Mouse (Mus musculus) hematopoietic stem cell, adult 5-6 weeks (primary cell): ENCODE data around the gene Dnajc1. TPM values are rescaled to one million over a fixed set of nuclear protein-coding genes. Genes with fewer than 3 reads are reported as not detected.

Experiments used
- ATAC-seq, 2 experiments: fragments of 125-278 bp in 1 of 2; replicated peaks in 1 of 2; 2 replicates each; pipeline ENCODE4 v1.8.0; 2016 to 2017; ENCODE audit warnings: inconsistent platforms in 2 of 2, mild to moderate bottlenecking in 2 of 2, moderate number of reproducible peaks in 2 of 2, low read depth in 1 of 2, moderate TSS enrichment in 1 of 2; ENCODE audit not compliant: low FRiP score in 2 of 2, poor library complexity in 2 of 2, severe bottlenecking in 2 of 2, insufficient read depth in 1 of 2, low TSS enrichment in 1 of 2
- total RNA-seq: library from RNA; stranded (forward); fragments of 172-1452, 232-1000 nt; gene quantifications from 2 replicates; pipeline ENCODE4 v1.2.3, GENCODE M21; 2017

Gene Dnajc1
- total RNA-seq, 1 experiment from 2014 or later: 103 TPM

DNA sequence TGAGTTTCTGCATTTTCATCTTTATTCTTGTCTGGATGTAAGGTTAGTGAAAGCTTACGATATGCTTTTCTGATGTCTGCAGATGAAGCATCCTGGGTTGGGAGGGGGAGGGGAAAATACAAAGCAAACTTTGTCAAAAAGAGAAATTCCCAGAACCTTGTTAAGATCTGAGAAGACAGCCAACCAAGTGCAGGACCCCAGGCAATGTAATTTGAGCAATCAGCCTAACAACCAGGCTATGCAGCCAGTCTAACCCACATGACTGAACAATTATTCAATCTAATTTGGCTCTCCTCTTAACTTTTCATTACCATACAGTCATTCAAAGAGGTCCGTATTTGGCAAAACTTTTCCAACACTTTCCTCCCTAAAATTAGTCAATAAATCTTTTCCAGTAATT, 75.7 kb downstream of the Dnajc1 start:
- no peak for ATAC-seq

DNA sequence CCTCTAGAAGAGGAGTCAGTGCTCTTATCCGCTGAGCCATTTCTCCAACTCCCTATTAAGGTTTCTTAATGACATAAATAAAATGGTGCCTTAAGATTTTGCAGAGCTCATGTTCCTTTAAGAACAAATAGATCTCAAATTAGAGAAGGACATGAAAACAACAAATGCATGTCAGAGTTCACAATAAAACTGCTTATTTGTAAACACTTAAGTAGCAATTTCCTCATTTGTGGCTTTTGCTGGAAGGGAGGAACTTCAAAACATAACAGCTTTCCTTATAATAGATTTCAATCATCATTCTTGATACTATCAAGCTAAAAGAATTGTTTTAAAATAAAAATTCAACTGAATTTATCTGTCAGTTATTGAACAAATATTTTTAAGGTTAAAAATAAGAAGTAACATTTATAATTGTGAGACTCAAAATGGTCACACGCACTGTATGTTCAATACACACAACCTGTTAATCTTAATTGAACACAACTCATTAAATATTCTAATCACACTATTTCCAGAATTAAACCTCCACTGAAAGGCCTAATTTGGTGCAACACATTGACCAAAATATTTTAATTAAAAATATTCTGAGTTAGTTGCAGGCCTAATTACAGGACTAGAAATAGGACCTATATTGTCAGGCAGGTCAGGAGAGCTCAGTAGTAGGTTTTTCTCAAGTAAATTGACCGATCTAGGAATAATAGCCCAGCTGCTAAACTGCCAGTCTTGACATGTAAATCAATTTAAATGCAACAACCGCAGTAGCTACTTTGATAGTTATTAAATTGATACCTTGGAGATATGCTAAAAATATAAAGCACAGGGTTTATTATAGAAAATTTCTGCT, 82.1 kb downstream of the Dnajc1 start:
- no peak for ATAC-seq

DNA sequence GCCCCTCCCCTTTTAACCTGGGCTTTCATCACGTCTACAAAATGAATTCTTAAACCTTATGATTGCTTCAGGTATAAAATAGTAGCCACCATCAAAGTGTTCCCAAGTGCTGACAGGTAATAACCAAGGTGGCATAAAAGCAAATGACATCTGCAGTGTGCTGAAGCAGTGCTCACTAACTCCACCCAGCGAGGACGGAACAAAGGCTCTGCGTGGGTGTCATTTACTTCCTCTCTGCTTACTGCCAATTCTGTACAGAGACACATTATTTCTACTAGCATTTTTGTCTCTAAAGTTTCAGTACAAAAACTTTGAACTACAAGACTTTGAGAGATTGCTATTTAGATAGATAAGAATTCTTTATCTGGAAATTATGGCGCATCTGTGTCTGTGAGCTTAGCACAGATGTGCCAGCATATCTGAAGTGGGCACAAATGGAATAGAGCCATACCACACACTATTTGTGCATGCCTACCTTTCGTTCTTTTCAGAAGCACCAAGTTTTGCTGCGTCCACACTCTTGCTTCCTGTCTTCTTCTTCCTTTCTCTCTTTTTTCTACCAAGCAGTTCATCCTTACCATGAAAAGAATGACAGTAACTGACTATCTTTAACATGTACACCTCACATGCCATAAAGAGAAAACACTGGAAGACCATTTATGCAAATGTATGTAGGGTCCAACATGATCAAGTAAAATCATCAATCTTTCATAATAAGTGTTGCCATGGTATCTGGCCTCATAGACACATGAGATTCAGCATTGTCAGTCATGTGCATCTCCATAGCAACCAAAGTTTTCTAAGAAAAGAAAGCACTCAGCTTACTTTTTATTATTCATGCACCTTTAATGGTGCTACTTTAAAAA, 85.0 kb downstream of the Dnajc1 start:
- ATAC-seq: no peak

DNA sequence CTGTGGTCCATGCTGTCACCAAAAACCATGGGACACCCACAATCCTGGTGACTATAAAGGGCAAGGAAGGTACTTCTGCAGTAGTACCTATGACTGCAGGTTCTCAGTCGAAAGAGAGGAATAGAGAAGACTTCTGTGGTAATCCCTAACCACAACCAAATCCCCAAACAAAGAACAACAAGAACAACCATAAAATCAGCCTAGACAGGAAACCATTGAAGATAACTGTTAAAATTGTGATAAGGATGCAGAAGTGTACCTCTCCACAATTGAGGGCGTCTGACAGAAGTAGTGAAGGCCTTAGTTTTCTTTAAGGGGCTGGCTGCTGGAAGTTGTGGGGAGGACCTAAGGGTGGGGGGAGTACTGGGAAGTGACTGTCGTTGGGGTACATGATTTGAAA, 91.7 kb downstream of the Dnajc1 start:
- ATAC-seq: no peak

DNA sequence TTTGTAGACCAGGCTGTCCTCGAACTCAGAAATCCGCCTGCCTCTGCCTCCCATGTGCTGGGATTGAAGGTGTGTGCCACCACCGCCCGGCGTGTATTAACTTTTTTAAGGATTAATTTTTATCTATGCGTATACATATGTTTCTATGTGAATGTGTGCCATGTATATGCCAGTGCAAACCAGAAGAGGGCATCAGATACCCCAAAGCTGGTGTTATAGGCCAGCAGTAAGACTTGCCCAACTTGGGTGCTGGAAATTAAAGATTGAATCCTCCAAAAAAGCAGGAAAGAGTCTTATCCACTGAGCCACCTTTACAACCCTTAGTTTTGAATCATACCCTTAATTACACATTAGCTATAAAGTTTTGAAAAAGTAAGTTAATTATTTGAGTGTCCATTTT, 107.5 kb downstream of the Dnajc1 start:
- no peak for ATAC-seq

DNA sequence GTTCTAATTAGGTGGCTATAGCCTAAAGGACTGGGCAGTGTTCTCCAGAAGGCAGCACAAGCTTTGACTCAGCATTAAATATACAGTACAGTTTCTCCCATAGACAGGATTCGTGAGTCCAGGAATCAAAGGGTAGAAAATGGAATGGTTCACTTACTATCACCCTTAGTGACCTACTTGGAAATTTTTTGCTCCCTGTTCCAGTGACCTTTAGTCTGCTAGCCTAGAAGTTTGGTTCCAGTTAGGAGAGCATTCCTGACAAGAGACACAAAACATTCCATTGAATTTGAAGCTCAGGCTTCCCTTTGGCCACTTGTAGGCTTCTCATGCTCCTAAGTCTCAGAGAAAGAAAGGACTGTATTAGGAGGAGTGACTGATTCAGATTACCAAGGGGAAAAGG, 126.9 kb downstream of the Dnajc1 start:
- no peak for ATAC-seq

DNA sequence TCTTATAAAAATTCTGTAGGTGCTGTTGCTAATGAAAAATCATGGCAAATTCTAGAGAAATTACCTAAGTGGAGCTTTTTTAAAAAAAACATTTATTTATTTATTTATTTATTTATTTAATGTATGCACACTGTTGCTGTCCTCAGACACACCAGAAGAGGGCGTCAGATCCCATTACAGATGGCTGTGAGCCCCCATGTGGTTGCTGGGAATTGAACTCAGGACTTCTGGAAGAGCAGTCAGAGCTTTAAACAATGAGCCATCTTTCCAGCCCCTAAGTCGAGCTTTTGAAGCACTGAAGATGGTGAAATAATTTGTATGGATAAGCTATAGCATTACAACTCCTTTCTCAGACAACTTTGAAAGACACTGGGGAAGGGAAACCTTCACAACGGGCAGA, 128.1 kb downstream of the Dnajc1 start:
- no peak for ATAC-seq

DNA sequence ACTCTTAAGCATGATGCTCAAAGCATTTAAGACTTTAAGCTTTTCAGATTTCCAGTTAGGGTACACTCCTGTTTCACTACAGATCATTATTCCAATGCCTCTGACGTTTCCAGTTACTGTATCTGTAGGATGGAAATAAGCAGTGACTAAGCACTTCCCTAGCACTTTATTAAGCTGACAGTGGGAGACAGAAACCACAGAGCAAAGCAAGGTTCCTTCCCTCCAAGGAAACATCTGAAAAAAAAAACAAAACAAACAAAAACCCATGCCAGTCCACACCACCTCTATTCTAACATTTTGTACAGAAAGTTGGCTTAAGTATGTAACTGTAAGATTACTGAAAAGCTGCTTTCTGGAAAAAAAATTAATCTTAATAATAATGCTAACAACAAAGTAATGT, 130.3 kb downstream of the Dnajc1 start:
- peak; percentile 53 to 62; a peak in 3 of 4 replicates for ATAC-seq

DNA sequence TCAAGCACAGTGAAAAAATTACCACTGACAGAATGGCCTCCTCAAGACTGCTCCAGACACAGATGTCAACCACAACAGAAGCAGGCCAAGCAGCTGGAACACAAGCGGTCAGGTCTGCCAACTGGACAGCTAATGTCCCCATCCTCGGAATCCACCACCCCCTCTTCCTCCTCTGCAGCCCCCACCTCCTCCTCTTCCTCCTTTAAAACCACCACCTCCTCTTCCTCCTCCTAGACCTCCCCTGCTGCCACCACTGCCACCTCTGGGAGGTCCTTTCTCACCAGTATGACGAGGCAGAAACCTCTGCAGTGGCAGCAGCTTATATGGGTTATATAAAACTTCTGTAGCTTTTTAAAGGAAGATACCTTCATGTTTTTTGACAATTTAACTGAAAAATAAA, 143.4 kb downstream of the Dnajc1 start:
- ATAC-seq: no peak

DNA sequence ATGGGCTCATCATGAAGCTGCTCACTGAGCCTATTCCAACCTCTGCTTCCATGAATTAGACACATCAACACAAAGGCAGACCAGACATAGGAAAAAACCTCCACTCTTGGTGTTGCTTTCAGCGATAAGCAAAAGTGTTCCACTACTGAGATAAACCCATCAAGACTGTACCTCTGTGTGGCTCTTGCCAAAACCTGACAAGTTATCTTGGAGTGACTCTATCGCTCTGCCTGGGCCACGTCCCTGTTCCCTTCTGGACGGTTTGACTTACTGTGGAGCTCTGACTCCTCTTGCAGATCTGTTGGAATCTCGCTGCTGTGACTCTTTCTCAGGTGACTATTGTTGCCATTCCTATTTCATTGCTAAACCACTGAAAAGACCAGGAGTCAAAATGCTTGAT, 157.1 kb downstream of the Dnajc1 start:
- no peak for ATAC-seq

DNA sequence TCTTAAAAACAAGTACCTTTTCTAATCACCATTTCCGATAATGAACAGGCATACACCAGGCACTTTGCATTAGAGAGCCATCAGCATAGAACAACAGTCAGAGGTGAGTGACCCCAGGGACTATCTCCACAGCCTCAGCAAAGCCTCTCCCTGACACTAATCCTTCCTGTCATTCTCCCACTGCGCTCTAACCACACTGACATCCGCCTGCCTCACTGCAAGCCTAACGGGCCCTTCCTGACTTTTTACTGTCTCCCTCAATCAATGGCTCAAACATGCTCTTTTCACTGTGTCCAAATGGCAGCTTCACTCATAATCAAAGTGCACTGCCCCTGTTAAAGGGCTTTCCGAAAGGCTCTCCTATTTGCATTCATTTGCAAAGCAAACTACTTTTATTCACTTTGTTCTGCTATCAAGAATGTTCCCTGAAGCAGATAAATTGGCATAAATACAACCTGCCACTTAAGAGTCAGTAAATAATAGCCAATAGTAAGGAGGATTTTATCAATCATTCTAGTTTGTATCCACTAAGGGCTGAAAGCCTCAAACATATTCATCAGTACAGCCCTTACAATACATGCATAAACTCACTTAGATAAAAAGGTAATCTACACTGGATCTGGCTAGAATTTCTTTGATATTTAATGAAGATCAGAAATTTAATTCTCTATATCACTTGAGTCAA, 159.6 kb downstream of the Dnajc1 start:
- no peak for ATAC-seq

DNA sequence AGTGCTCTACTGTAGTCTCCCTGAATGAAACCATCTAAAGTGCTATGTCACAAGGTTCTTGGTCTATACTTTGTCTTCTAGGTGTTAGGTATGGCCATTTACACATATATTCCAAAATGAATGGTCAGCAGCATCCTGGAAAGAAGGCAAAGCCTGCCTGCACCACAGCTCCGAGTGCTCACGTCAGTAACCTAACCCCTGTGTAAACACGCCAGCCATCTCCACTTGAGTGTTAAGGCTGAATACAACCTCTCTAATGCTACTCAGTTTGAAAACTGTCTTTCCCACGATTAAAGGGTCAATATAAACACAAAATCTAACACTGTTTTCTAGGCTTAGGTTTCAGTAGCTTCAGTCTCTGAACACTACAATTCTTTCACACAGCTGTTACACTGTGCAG, 161.5 kb downstream of the Dnajc1 start:
- no peak for ATAC-seq

DNA sequence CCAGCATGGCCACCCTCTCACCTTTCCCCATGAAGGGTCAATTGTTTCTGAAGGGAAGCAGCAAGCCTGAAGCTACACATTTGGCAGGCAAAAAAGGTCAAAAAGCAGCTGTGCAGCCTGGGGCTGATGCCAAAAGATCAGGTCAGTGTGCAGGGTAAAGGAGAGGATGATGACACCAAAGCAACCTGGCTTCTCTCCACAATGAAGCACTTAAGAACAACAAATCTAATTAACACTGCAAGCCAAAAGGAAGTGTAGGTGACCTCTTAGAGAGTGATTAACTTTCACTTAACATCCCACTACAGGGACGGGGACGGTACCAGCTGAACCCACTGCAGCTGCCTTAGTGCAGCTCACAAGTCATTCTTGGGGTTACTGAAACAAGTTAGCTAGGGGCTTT, 163.4 kb downstream of the Dnajc1 start:
- no peak for ATAC-seq

DNA sequence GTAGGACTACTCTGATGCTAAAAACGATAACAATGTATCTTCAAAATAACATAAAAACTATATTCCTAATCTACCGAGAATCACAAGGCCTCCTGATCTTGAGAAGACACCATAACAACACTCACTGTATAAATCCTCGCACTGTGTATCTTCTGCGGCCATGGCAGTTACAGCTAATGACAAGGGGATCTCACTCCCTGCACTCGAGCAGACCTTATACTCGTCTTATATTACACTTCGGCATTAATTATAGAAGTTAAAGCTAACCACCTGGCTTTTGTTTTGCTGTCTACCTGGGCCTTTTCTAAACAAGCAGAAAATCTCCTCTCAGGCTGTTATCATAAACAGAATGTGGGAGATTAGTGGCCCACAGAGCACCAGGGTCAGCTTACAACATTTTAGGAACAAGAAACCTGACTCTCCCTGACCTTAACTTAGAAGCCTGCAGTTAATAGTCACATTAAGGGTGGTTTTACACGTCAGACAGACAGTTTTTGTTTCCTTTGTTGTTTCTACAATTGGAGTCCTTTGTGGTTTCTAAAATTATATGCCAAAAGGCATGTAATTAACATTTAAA, 164.1 kb downstream of the Dnajc1 start:
- ATAC-seq: no peak

DNA sequence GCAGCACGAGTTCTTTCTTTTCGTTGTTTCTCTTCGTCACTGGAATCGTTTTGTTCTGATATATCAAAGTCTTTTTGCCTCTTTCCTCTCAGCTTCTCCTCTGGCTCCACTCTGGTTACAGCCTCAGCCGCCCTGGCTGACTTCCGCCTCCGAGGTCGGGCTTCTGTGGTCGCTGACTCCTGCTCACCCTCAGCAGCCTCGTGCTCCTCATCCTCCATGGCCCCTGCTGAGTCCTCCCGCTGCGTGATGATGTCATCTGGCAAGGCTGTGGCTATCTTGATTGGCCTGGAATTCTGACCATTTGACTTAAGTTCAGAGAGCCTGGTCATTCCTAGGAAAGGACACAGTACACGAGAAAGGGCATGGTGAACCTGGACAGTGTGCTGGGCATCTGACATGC, 173.1 kb downstream of the Dnajc1 start:
- ATAC-seq: no peak

DNA sequence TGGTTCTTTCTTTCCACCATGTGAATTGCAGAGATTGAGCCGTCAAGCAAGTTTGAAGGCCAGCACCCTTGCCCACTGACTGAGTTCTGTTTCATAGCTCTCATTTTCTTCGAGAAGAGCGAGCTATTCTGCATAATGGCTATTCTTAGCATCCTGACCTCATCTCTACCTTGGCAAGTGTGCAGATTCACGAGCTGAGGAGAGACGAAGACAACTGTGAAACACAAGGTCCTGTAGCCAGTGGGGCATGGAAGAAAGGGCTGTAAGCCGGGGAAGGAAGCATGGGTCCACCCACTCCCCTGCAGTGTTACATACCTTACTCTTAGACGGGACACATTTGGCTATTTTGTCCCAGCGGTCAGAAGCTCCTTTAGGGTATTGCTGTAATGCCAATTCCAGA, 173.5 kb downstream of the Dnajc1 start:
- no peak for ATAC-seq

DNA sequence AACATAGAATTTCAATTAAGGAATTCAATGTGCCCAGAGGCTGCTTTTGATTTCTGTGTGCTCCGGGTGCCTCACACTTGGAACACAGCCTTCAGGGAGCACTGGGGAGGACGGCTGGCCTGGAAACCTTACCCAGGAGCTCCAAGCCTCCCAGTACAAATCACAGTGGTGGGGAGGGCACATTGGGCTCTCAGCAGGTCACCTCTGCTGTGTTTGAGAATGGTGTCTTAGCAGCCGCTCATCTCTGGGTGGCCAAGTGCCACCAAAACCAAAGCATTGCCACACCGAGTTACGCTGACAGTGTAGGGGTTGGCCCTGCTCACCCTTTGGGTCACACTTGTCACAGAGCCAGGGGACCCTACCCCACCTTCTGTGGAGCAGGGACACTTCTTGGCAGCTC, 174.1 kb downstream of the Dnajc1 start:
- ATAC-seq: no peak

DNA sequence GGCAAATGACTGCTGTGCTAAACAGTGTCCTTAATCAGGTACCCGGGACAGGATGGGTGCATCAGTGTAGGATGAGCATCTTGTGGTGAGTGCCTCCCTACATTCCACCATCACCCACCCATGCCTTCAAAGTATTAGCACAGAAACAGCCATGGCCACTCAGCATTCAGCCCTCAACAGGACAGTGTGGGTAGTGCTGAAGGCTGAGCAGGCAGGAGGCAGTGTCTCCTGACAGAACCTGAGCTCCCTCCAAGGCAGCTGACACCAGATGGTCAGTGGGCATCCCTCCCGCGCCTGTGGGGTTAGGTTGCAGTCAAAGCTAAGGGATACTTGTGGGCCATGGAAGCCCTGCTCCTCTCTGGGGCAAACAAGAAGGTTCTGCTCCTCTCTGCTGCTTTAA, 174.8 kb downstream of the Dnajc1 start:
- ATAC-seq: no peak
